Mouse (Mus musculus): ENCODE results near the gene Ccdc33. TPM values are rescaled to one million over a fixed set of nuclear protein-coding genes. Genes with fewer than 3 reads are reported as not detected.

Gene Ccdc33
- total and polyA plus RNA-seq, 3 experiments = 0.21 to 1.0 TPM; not detected in 1

GRCm38 (mm10) chr9:58018385-58018784 lies 100.2 kb downstream of the Ccdc33 start:
- dilution Hi-C loops (cut with MboI; ENCODE audit: extremely low pct_ligation_motif_present, extremely low pct_unique_long_range_greater_than_20kb, low sequenced_read_pairs) (no loop called here), in situ Hi-C loops (cut with MboI; ENCODE audit: low pct_ligation_motif_present, low pct_unique_long_range_greater_than_20kb, low sequenced_read_pairs) (no loop called here)
- H3K36me3 ChIP-seq (replicated peaks in 1 of 2; ENCODE audit: control insufficient read depth in 1 of 2, insufficient read depth in 1 of 2, low read length in 1 of 2) = no peaks in the 10 kb centered on the region
- peaks cover 17 to 44% of the 10 kb centered on the region in 2 experiments for H3K4me1 ChIP-seq (ENCODE audit: control insufficient read depth in 1 of 2, insufficient read depth in 2 of 2)
- no peak overlapping the region for H3K9ac ChIP-seq (ENCODE audit: insufficient read depth, low read depth)
- peak overlapping the region; percentile 47 for H3K4me2 ChIP-seq (ENCODE audit: insufficient read depth, low read depth, poor library complexity, severe bottlenecking)
- peaks cover 4% of the 10 kb centered on the region for H3K9me3 ChIP-seq (replicated peaks; ENCODE audit: low read length)
- peak; percentile 77 for DNase-seq (ENCODE audit: extremely low read depth)
- TF ChIP-seq KAT2A (IDR thresholded peaks at IDR 0.05; ENCODE audit: insufficient replicate concordance, low read length) (no peak), EP300 (IDR thresholded peaks at IDR 0.05; ENCODE audit: low read length) (peak; percentile 72), ELF1 (IDR thresholded peaks at IDR 0.05; ENCODE audit: low read depth, low read length) (no peak), JUN (IDR thresholded peaks at IDR 0.05; ENCODE audit: insufficient read depth, low read depth, low read length) (0 out of 2 replicates have a peak, but pooled peaks have one; percentile 11), ETS1 (conservative IDR thresholded peaks at IDR 0.05; ENCODE audit: low read depth, low read length) (0 out of 2 replicates have a peak, but pooled peaks have one; percentile 7), BHLHE40 (IDR thresholded peaks at IDR 0.05; ENCODE audit: low read depth, low read length) (peak; percentile 49; the same call in 1 of the 2 replicates), MYC (IDR thresholded peaks at IDR 0.05; ENCODE audit: low read depth, low read length) (peak; percentile 40; the same call in 1 of the 2 replicates)
- H3K27ac ChIP-seq (ENCODE audit: insufficient read depth, low read depth) = peak overlapping the region; percentile 51; the same call in 1 of the 2 replicates
- no peaks in the 10 kb centered on the region for H3K79me2 ChIP-seq (replicated peaks; ENCODE audit: control insufficient read depth, extremely low read depth, insufficient read depth, poor library complexity, severe bottlenecking)
- no peak overlapping the region for H3K4me3 ChIP-seq (replicated peaks in 1 of 3; ENCODE audit: low read depth in 2 of 3, low read length in 2 of 3, poor library complexity in 1 of 3)
- peaks cover 6% of the 10 kb centered on the region for H3K27me3 ChIP-seq (replicated peaks)

DNA sequence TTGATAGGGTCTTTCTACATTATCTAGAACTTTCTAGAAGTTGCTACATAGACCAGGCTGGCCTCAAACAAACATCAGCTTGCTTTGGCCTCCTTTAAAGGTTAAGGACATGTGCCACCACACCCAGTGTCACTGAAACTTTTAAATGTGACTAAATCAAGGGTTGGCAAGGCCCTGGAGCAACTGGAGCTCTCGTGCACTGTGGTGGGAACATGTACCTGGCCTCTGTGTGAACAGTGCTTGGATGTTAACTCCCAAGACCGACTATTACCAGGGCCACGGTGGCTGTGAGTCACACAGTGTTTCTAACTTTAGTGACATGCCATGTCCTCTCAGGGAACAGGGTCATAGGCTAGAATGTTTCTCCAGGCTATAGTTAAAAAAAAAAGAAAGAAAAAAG lies 101.7 kb downstream of the Ccdc33 start:
- H3K79me2 ChIP-seq (replicated peaks; ENCODE audit: control insufficient read depth, extremely low read depth, insufficient read depth, poor library complexity, severe bottlenecking) = no peaks in the 10 kb centered on the region
- peaks cover 4% of the 10 kb centered on the region for H3K27me3 ChIP-seq (replicated peaks)
- dilution Hi-C loops (cut with MboI; ENCODE audit: extremely low pct_ligation_motif_present, extremely low pct_unique_long_range_greater_than_20kb, low sequenced_read_pairs) = no loop called here
- in situ Hi-C loops (cut with MboI; ENCODE audit: low pct_ligation_motif_present, low pct_unique_long_range_greater_than_20kb, low sequenced_read_pairs) = no loop called here
- TF ChIP-seq RAD21 (IDR thresholded peaks at IDR 0.05; ENCODE audit: low read depth, low read length) (no peak), CHD2 (IDR thresholded peaks at IDR 0.05; ENCODE audit: low read length) (no peak), PAX5 (IDR thresholded peaks at IDR 0.05; ENCODE audit: low read length) (no peak), TCF12 (IDR thresholded peaks at IDR 0.05; ENCODE audit: low read depth, low read length) (no peak), ZKSCAN1 (IDR thresholded peaks at IDR 0.05; ENCODE audit: borderline replicate concordance, low read depth, low read length) (no peak), E2F4 (IDR thresholded peaks at IDR 0.05; ENCODE audit: insufficient replicate concordance, low read depth, low read length) (no peak), MEF2A (IDR thresholded peaks at IDR 0.05; ENCODE audit: borderline replicate concordance, low read depth, low read length) (no peak), ELF1 (IDR thresholded peaks at IDR 0.05; ENCODE audit: low read depth, low read length) (no peak), JUND (conservative IDR thresholded peaks at IDR 0.05; ENCODE audit: low read depth, low read length) (no peak), EP300 (IDR thresholded peaks at IDR 0.05; ENCODE audit: low read length) (no peak)
- no peak for DNase-seq (ENCODE audit: extremely low read depth)
- no peak overlapping the region for H3K4me3 ChIP-seq (replicated peaks in 1 of 3; ENCODE audit: low read depth in 2 of 3, low read length in 2 of 3, poor library complexity in 1 of 3)
- H3K27ac ChIP-seq (ENCODE audit: insufficient read depth, low read depth) = no peak overlapping the region
- H3K9ac ChIP-seq (ENCODE audit: insufficient read depth, low read depth) = no peak overlapping the region
- peaks cover 22 to 56% of the 10 kb centered on the region in 2 experiments for H3K4me1 ChIP-seq (ENCODE audit: control insufficient read depth in 1 of 2, insufficient read depth in 2 of 2)
- peaks cover 4% of the 10 kb centered on the region for H3K9me3 ChIP-seq (replicated peaks; ENCODE audit: low read length)
- no peaks in the 10 kb centered on the region for H3K36me3 ChIP-seq (replicated peaks in 1 of 2; ENCODE audit: control insufficient read depth in 1 of 2, insufficient read depth in 1 of 2, low read length in 1 of 2)
- H3K4me2 ChIP-seq (ENCODE audit: insufficient read depth, low read depth, poor library complexity, severe bottlenecking) = no peak overlapping the region

All from CH12.LX (cell line).